Mouse (Mus musculus) adrenal gland, postnatal 25 days (tissue): ENCODE measurements around the gene Krt31. TPM values are rescaled to one million over a fixed set of nuclear protein-coding genes. Genes with fewer than 3 reads are reported as not detected.

Source experiments
- DNase-seq: peaks from one replicate; pipeline ENCODE4 v3.0.0; 2021; ENCODE audit warnings: mixed read lengths
- long read RNA-seq: library from polyadenylated mRNA; stranded (forward); transcript quantifications from one replicate; pipeline ENCODE4 v2.0.0, GENCODE M21; 2021
- total RNA-seq: library from RNA; stranded (reverse); gene quantifications from 2 replicates; pipeline ENCODE4 v1.2.3, GENCODE M21; 2021

Krt31 gene
- not detected in 2 replicates for total RNA-seq
- long read RNA-seq: 0 reads

DNA sequence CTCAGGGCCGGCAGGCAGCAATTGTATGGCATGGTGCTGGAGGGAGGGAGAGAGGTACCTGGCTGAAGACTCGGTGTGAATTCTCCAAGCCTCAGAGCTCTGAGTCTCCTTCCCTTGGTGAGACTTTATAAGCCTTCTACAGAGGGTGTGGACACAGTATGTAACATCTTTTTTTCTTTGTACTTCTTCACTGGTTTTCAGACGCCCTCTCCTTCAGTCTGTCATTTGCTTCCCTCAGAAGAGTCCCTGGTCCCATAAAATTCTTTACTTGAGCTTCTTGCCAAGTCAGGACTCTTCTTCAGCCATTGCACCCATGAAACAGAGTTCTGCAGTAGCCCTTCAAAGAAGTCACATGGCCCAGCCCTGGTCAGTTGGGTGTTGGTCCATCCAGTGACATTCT, at the start of gene Krt31:
TSS of gene Krt31 (minus strand) at position 101 of the 400 bp plus-strand sequence.
- no peak for DNase-seq

DNA sequence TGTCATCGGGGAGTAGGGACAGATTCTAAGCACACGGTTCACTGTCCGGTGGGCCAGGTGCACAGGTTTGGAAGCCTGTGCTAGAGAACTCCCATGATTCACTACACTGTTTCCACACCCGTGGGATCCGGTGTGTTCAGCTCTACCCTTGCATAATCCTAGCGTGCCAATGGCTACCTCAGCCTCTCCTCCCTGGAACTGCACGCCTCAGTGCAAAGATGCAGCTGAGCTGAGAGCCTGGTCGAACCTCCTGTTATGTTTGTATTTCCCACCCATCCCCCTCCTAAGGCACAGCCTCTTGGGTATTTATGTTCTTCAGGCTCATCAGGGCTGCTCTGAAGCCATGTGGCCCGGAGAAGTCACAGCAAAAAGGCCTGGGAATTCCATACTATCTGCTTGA, 47.5 kb upstream of the Krt31 start:
- no peak for DNase-seq

DNA sequence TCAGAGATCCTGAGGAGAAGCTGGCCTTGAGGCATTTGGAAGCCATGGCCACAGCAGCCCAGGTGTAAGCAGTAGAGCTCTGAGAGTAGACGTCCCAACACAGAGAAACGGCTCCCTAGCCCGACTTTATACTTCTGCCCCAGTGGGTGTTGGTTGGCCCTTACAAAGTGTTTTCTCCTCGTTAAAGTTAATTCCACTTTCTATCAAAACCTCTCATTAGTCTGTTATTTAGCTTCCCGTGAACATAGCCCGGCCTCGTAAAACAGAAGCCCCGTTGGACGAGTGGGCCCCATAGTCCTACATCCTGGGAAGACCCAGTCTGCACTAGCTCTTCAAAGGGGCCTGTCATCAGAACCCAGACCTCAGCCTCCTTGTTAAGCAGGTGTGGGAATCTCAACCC, 45.8 kb upstream of the Krt31 start, which contains the start of gene Krt35:
TSS of gene Krt35 (minus strand) at position 101 of the 400 bp plus-strand sequence.
- DNase-seq: no peak

GRCm38 (mm10) chr11:100088378-100089025, 38.2 kb upstream of the Krt31 start:
- no peak for DNase-seq

- DNase-seq: no peak
These were observed 37.5 kb upstream of the Krt31 start, which contains the start of gene Krt32 for GRCm38 (mm10) chr11:100087861-100088260. TSS of gene Krt32 (minus strand) at chr11:100088226.

- no peak for DNase-seq
These were observed 23.5 kb upstream of the Krt31 start for GRCm38 (mm10) chr11:100073873-100074272.

GRCm38 (mm10) chr11:100067293-100068036, 17.1 kb upstream of the Krt31 start:
- DNase-seq: no peak

GRCm38 (mm10) chr11:100066236-100067010, 16.1 kb upstream of the Krt31 start:
- DNase-seq: no peak

- DNase-seq: no peak
These were observed 8.5 kb upstream of the Krt31 start for GRCm38 (mm10) chr11:100058875-100059274.

GRCm38 (mm10) chr11:100055686-100056655, 5.6 kb upstream of the Krt31 start:
- no peak for DNase-seq

DNA sequence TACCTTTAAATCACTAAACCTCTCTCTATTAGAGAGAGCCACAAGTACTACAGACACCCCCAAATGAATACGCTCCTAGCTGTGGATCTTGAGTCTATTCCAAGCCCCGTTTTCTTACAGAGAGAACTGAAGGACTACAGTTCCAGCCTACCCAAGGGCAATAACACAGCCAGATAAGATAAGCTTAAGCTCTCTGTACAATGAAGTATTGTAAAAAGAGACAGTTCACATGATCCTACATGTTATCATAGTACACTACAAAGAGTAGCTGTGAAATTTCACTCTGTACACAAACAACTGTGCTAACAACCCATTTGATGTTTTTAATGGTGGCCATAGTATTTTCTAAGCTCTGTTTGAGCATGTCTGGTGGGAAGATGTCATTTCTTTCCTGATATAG, 3.2 kb downstream of the Krt31 start:
- DNase-seq: no peak

- no peak for DNase-seq
These were observed 4.0 kb downstream of the Krt31 start for GRCm38 (mm10) chr11:100046303-100046866.

DNA sequence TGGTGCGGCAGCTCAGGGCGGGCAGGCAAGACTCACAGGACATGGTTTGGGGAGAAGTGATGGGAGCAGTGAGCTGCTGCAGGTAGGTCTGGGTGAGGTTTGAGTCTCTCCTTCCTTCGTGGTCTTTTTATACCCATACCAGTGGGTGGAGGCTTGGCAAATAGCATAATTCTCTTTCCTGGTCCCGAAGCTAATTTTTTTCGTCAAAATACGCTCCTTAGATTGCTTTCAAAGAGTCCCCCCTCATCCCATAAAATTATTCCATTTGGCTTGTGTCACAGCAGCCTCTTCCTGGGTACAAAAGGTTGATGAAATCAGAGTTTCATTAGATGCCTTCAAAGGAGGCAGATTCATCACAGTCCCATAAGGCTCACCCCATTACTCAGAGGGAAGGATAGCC, 8.9 kb downstream of the Krt31 start, which contains the start of gene Krt34:
TSS of gene Krt34 (minus strand) at position 101 of the 400 bp plus-strand sequence.
- no peak for DNase-seq

- DNase-seq: no peak
These were observed 20.6 kb downstream of the Krt31 start, which contains the start of gene Krt33b for GRCm38 (mm10) chr11:100029768-100030167. TSS of gene Krt33b (minus strand) at chr11:100029868.

DNA sequence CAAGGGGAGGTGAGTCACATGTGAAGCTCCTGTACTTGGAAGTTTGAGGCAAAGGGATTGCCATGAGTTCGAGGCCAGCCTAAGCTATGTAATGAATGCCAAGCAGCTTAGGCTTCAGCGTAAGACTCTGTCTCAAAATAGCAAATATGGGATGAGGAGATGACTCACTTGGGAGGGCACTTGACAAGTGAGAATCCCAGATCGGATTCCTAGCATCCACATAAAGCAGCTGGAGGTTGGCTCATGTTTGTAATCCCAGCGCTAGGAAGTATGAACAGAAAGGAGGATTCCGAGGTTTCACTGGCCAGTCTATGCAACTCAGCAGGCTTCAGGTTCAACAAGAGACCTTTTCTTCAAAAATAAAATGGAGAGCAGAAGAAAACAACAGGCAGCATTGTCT, 28.9 kb downstream of the Krt31 start:
- DNase-seq: no peak

DNA sequence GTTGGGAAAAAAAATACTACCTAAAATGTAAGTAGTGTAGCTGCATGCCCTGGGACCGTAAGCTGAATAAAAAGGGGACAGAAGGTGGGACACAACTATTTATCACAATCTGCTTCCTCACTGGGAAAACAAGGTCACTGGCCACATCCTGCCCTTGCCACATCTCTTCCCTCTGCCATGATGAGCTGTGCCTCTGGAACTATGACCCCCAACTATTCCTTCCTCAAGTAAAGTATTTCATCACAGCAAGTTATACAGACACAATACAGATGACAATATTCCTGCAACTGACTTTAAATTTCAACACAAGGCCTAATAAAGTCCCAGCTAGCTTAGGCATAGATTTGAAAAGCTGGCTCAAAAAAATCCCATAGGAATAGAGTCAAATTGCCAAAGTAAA, 30.9 kb downstream of the Krt31 start:
- DNase-seq: no peak

GRCm38 (mm10) chr11:100016112-100016511, 34.2 kb downstream of the Krt31 start, which contains the start of gene Krt33a:
TSS of gene Krt33a (minus strand) at chr11:100016212.
- DNase-seq: no peak

- no peak for DNase-seq
These were observed 36.6 kb downstream of the Krt31 start for GRCm38 (mm10) chr11:100013691-100014171.

DNA sequence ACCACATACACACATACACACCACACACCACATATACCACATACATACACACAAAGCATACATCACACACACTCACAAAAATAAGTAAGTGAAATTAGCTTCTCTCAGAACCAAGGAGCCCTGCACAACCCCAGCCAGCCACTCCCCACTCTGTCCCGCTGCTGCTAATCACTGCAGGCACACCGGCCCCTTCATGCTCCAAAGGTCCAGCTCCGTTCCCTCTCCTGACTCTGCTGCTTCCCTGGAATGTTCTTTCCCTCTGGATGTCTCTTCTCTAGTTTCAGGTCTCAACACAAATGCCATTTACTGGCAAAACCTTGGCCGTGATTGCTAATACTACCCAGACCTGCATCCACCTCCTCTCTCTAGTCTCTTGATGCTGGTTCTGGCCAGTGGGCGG, 39.7 kb downstream of the Krt31 start:
- DNase-seq: no peak

DNA sequence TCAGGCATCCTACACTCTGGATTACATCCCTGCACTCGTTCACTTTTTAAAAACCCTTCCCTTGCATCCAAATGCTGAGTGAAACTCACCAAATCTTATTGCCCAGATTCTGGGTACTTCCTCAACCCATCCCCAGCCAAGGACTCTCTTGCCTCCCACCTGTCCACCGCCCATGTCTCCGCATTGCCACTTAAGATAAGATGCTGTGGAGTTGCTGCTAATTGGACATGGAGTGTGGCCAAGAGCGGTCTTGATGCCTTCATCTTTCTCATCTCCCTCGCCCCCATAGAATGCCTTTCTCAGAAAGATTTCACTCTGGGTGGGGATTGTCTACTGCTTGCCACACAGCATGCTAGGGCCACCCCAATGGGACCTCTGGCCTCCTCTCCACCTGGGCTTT, 42.0 kb downstream of the Krt31 start:
- no peak for DNase-seq

GRCm38 (mm10) chr11:100006624-100007023, 43.7 kb downstream of the Krt31 start:
- DNase-seq: no peak
